Mouse (Mus musculus): ENCODE measurements around the gene Hnrnpc.
A peak's percentile ranks its signal among the peaks of the same experiment; 100 is the strongest.

The Hnrnpc gene

GRCm38 (mm10) chr14:52103856-52104676 lies at the start of gene Hnrnpc:
Gene Hnrnpc, minus strand, starts transcription at chr14:52104028.
- DNase-seq (ENCODE audit: low read depth): peak; percentile 99

- no peak for DNase-seq (ENCODE audit: low read depth)
These were observed 48.8 kb upstream of the Hnrnpc start for GRCm38 (mm10) chr14:52152613-52153012.

- DNase-seq (ENCODE audit: low read depth): no peak
These were observed 48.4 kb upstream of the Hnrnpc start for GRCm38 (mm10) chr14:52152179-52152578.

- no peak for DNase-seq (ENCODE audit: low read depth)
These were observed 46.1 kb upstream of the Hnrnpc start for GRCm38 (mm10) chr14:52149888-52150287.

GRCm38 (mm10) chr14:52146540-52146939 lies 42.7 kb upstream of the Hnrnpc start:
- peak; percentile 44 for DNase-seq (ENCODE audit: low read depth)

- DNase-seq (ENCODE audit: low read depth): peak; percentile 40
These were observed 40.3 kb upstream of the Hnrnpc start for GRCm38 (mm10) chr14:52144165-52144564.

GRCm38 (mm10) chr14:52141445-52142127 lies 37.8 kb upstream of the Hnrnpc start:
- DNase-seq (ENCODE audit: low read depth): peak; percentile 42

- DNase-seq (ENCODE audit: low read depth): peak; percentile 50
These were observed 37.0 kb upstream of the Hnrnpc start for GRCm38 (mm10) chr14:52140577-52141444.

GRCm38 (mm10) chr14:52133584-52133983 lies 29.8 kb upstream of the Hnrnpc start:
- no peak for DNase-seq (ENCODE audit: low read depth)

- DNase-seq (ENCODE audit: low read depth): no peak
These were observed 20.8 kb upstream of the Hnrnpc start for GRCm38 (mm10) chr14:52124636-52125035.

GRCm38 (mm10) chr14:52123918-52124317 lies 20.1 kb upstream of the Hnrnpc start:
- peak; percentile 87 for DNase-seq (ENCODE audit: low read depth)

- no peak for DNase-seq (ENCODE audit: low read depth)
These were observed 16.3 kb upstream of the Hnrnpc start for GRCm38 (mm10) chr14:52120169-52120568.

- DNase-seq (ENCODE audit: low read depth): no peak
These were observed 15.2 kb upstream of the Hnrnpc start for GRCm38 (mm10) chr14:52118823-52119608.

GRCm38 (mm10) chr14:52118456-52118822 lies 14.6 kb upstream of the Hnrnpc start:
- DNase-seq (ENCODE audit: low read depth): no peak

- no peak for DNase-seq (ENCODE audit: low read depth)
These were observed 13.4 kb upstream of the Hnrnpc start for GRCm38 (mm10) chr14:52117241-52117640.

- DNase-seq (ENCODE audit: low read depth): no peak
These were observed 10.3 kb upstream of the Hnrnpc start for GRCm38 (mm10) chr14:52114101-52114500.

- no peak for DNase-seq (ENCODE audit: low read depth)
These were observed 6.5 kb upstream of the Hnrnpc start, which contains the start of gene Rpgrip1 for GRCm38 (mm10) chr14:52110346-52110745. Gene Rpgrip1, plus strand, starts transcription at chr14:52110704.

- no peak for DNase-seq (ENCODE audit: low read depth)
These were observed 4.2 kb upstream of the Hnrnpc start for GRCm38 (mm10) chr14:52108025-52108424.

- peak; percentile 78 for DNase-seq (ENCODE audit: low read depth)
These were observed 2.9 kb upstream of the Hnrnpc start for GRCm38 (mm10) chr14:52106741-52107140.

GRCm38 (mm10) chr14:52105308-52105707 lies 1.5 kb upstream of the Hnrnpc start:
- no peak for DNase-seq (ENCODE audit: low read depth)

GRCm38 (mm10) chr14:52104677-52105285 lies 953 bp upstream of the Hnrnpc start:
- DNase-seq (ENCODE audit: low read depth): peak; percentile 29
